Mouse (Mus musculus) forebrain, embryonic 12.5 days (tissue): ENCODE measurements around the gene Sema5a. TPM values are rescaled to one million over a fixed set of nuclear protein-coding genes. Genes with fewer than 3 reads are reported as not detected.
A peak's percentile ranks its signal among the peaks of the same experiment; 100 is the strongest.

Experiments used
- ATAC-seq: fragments of 200-750 bp; cut with Nextera tagmentation; 2 replicates; pipeline ENCODE4 v1.8.0; 2017; ENCODE audit warnings: moderate TSS enrichment; ENCODE audit not compliant: low FRiP score
- H3K27ac ChIP-seq: fragments of 300-500 bp; sonication (generic); 2 replicates; pipeline ENCODE4 v1.5.1; 2016; ENCODE audit warnings: mild to moderate bottlenecking
- H3K27me3 ChIP-seq: fragments of 300-500 bp; sonication (generic); 2 replicates; pipeline ENCODE4 v1.6.1; 2016; ENCODE audit warnings: mild to moderate bottlenecking
- H3K36me3 ChIP-seq: fragments of 300-500 bp; sonication (generic); replicated peaks from 2 replicates; pipeline ENCODE4 v1.6.1; 2016; ENCODE audit warnings: mild to moderate bottlenecking
- H3K4me1 ChIP-seq: fragments of 300-500 bp; sonication (generic); 2 replicates; pipeline ENCODE4 v1.6.1; 2016
- H3K4me2 ChIP-seq: fragments of 300-500 bp; sonication (generic); 2 replicates; pipeline ENCODE4 v1.6.1; 2016; ENCODE audit warnings: mild to moderate bottlenecking, moderate library complexity
- H3K4me3 ChIP-seq: fragments of 300-500 bp; sonication (generic); replicated peaks from 2 replicates; pipeline ENCODE4 v1.5.1; 2016; ENCODE audit warnings: mild to moderate bottlenecking
- H3K9ac ChIP-seq: fragments of 300-500 bp; sonication (generic); 2 replicates; pipeline ENCODE4 v1.6.1; 2016; ENCODE audit warnings: mild to moderate bottlenecking
- H3K9me3 ChIP-seq: fragments of 300-500 bp; sonication (generic); 2 replicates; pipeline ENCODE4 v1.6.1; 2016
- WGBS: fragments of 180-500 bp; shearing (Covaris S2); methylation state at CpG from one replicate; pipeline ENCODE4 v1.1.7; 2016; 5-methylcytosine and 5-hydroxymethylcytosine counted together
- polyA plus RNA-seq: library from polyadenylated mRNA; unstranded; fragments of >200 nt; fragmentation: Nextera tagmentation; extraction: Ambion mirVana; gene quantifications from 2 replicates; pipeline ENCODE4 v1.2.1, GENCODE M21; 2016

Sema5a gene
- polyA plus RNA-seq, 1 experiment from 2014 or later: 20.7 TPM

- H3K4me1 ChIP-seq: no peaks in the 10 kb centered on the region
- H3K36me3 ChIP-seq: no peaks in the 10 kb centered on the region
- no peak overlapping the region for H3K9ac ChIP-seq
- no peak overlapping the region for H3K4me2 ChIP-seq
- no peaks in the 10 kb centered on the region for H3K9me3 ChIP-seq
- H3K27me3 ChIP-seq: no peaks in the 10 kb centered on the region
- no peak overlapping the region for H3K27ac ChIP-seq
- no peak for ATAC-seq
- H3K4me3 ChIP-seq: no peak overlapping the region
- 47% methylated on average over 3 of the region's 3 CpGs for WGBS
Measured at GRCm38 (mm10) chr15:32545455-32545854, 300.8 kb downstream of the Sema5a start.

- Histone ChIP-seq H3K36me3 (no peaks in the 10 kb centered on the region), H3K27me3 (no peaks in the 10 kb centered on the region), H3K9me3 (no peaks in the 10 kb centered on the region), H3K9ac (no peak overlapping the region), H3K4me1 (no peaks in the 10 kb centered on the region), H3K4me2 (no peak overlapping the region), H3K4me3 (no peak overlapping the region), H3K27ac (no peak overlapping the region)
- WGBS: 83% methylated on average over 7 of the region's 7 CpGs
- no peak for ATAC-seq
Measured at GRCm38 (mm10) chr15:32546746-32547145, 302.1 kb downstream of the Sema5a start.

GRCm38 (mm10) chr15:32558925-32559324 is 314.3 kb downstream of the Sema5a start:
- H3K4me2 ChIP-seq: no peak overlapping the region
- no peak overlapping the region for H3K4me3 ChIP-seq
- ATAC-seq: no peak
- no peak overlapping the region for H3K27ac ChIP-seq
- H3K9ac ChIP-seq: no peak overlapping the region
- 100% methylated on average over 2 of the region's 2 CpGs for WGBS
- H3K36me3 ChIP-seq: no peaks in the 10 kb centered on the region
- no peaks in the 10 kb centered on the region for H3K4me1 ChIP-seq
- H3K27me3 ChIP-seq: no peaks in the 10 kb centered on the region
- H3K9me3 ChIP-seq: no peaks in the 10 kb centered on the region

- WGBS: 65% methylated on average over 6 of the region's 6 CpGs
- no peak for ATAC-seq
- no peak overlapping the region for H3K27ac ChIP-seq
- H3K9me3 ChIP-seq: no peaks in the 10 kb centered on the region
- no peak overlapping the region for H3K4me2 ChIP-seq
- H3K36me3 ChIP-seq: no peaks in the 10 kb centered on the region
- peaks cover 12% of the 10 kb centered on the region for H3K27me3 ChIP-seq
- H3K4me3 ChIP-seq: no peak overlapping the region
- no peaks in the 10 kb centered on the region for H3K4me1 ChIP-seq
- H3K9ac ChIP-seq: no peak overlapping the region
Measured at GRCm38 (mm10) chr15:32562600-32562999, 318.0 kb downstream of the Sema5a start.

GRCm38 (mm10) chr15:32568181-32568857 is 323.7 kb downstream of the Sema5a start:
- no peaks in the 10 kb centered on the region for H3K36me3 ChIP-seq
- no peak overlapping the region for H3K4me3 ChIP-seq
- H3K4me1 ChIP-seq: peaks cover 7% of the 10 kb centered on the region
- peaks cover 20% of the 10 kb centered on the region for H3K27me3 ChIP-seq
- H3K9ac ChIP-seq: no peak overlapping the region
- peak; percentile 14; the same call in 1 of the 2 replicates for ATAC-seq
- 40% methylated on average over 3 of the region's 3 CpGs for WGBS
- peak overlapping the region; percentile 59; the same call in 1 of the 2 replicates for H3K27ac ChIP-seq
- no peaks in the 10 kb centered on the region for H3K9me3 ChIP-seq
- H3K4me2 ChIP-seq: 0 out of 2 replicates have a peak overlapping the region, but pooled peaks have one; percentile 2

- Histone ChIP-seq H3K36me3 (no peaks in the 10 kb centered on the region), H3K4me3 (no peak overlapping the region), H3K4me2 (0 out of 2 replicates have a peak overlapping the region, but pooled peaks have one; percentile 2), H3K9ac (no peak overlapping the region), H3K4me1 (peaks cover 7% of the 10 kb centered on the region), H3K9me3 (no peaks in the 10 kb centered on the region), H3K27ac (peak overlapping the region; percentile 59; the same call in 1 of the 2 replicates), H3K27me3 (peaks cover 20% of the 10 kb centered on the region)
- WGBS: 12% methylated on average over 6 of the region's 6 CpGs
- peak; percentile 94 for ATAC-seq
Measured at GRCm38 (mm10) chr15:32568858-32569387, 324.3 kb downstream of the Sema5a start.

GRCm38 (mm10) chr15:32574327-32574726 is 329.7 kb downstream of the Sema5a start:
- Histone ChIP-seq H3K9me3 (no peaks in the 10 kb centered on the region), H3K4me2 (no peak overlapping the region), H3K36me3 (no peaks in the 10 kb centered on the region), H3K27me3 (peaks cover 8% of the 10 kb centered on the region), H3K27ac (no peak overlapping the region), H3K4me1 (no peaks in the 10 kb centered on the region), H3K4me3 (no peak overlapping the region), H3K9ac (no peak overlapping the region)
- WGBS: 91% methylated on average over 6 of the region's 6 CpGs
- no peak for ATAC-seq

GRCm38 (mm10) chr15:32575212-32575611 is 330.6 kb downstream of the Sema5a start:
- H3K27me3 ChIP-seq: peaks cover 4% of the 10 kb centered on the region
- no peaks in the 10 kb centered on the region for H3K4me1 ChIP-seq
- no peak overlapping the region for H3K27ac ChIP-seq
- H3K4me2 ChIP-seq: no peak overlapping the region
- no peaks in the 10 kb centered on the region for H3K36me3 ChIP-seq
- no peak for ATAC-seq
- no peaks in the 10 kb centered on the region for H3K9me3 ChIP-seq
- H3K9ac ChIP-seq: no peak overlapping the region
- 90% methylated on average over 2 of the region's 2 CpGs for WGBS
- no peak overlapping the region for H3K4me3 ChIP-seq

GRCm38 (mm10) chr15:32579351-32579750 is 334.7 kb downstream of the Sema5a start:
- no peak overlapping the region for H3K4me2 ChIP-seq
- H3K27me3 ChIP-seq: no peaks in the 10 kb centered on the region; the same call in 1 of the 2 replicates
- no peak for ATAC-seq
- no peak overlapping the region for H3K4me3 ChIP-seq
- no peaks in the 10 kb centered on the region for H3K36me3 ChIP-seq
- WGBS: 91% methylated on average over 4 of the region's 4 CpGs
- no peak overlapping the region for H3K27ac ChIP-seq
- no peak overlapping the region for H3K9ac ChIP-seq
- H3K4me1 ChIP-seq: no peaks in the 10 kb centered on the region
- no peaks in the 10 kb centered on the region for H3K9me3 ChIP-seq

- Histone ChIP-seq H3K4me2 (no peak overlapping the region), H3K9ac (no peak overlapping the region), H3K27me3 (no peaks in the 10 kb centered on the region), H3K4me3 (no peak overlapping the region), H3K9me3 (no peaks in the 10 kb centered on the region), H3K36me3 (no peaks in the 10 kb centered on the region), H3K4me1 (no peaks in the 10 kb centered on the region), H3K27ac (no peak overlapping the region)
- ATAC-seq: no peak
- 97% methylated on average over 1 of the region's 1 CpGs for WGBS
Measured at GRCm38 (mm10) chr15:32590641-32591040, 346.0 kb downstream of the Sema5a start.

GRCm38 (mm10) chr15:32593746-32594145 is 349.1 kb downstream of the Sema5a start:
- no peaks in the 10 kb centered on the region for H3K9me3 ChIP-seq
- no peak overlapping the region for H3K4me2 ChIP-seq
- H3K9ac ChIP-seq: no peak overlapping the region
- no peak overlapping the region for H3K4me3 ChIP-seq
- WGBS: 92% methylated on average over 5 of the region's 5 CpGs
- peaks cover 14% of the 10 kb centered on the region for H3K4me1 ChIP-seq
- no peak overlapping the region for H3K27ac ChIP-seq
- no peaks in the 10 kb centered on the region for H3K36me3 ChIP-seq
- ATAC-seq: no peak
- no peaks in the 10 kb centered on the region for H3K27me3 ChIP-seq

GRCm38 (mm10) chr15:32596574-32596973 is 352.0 kb downstream of the Sema5a start:
- WGBS: 85% methylated on average over 6 of the region's 6 CpGs
- ATAC-seq: no peak
- Histone ChIP-seq H3K4me2 (no peak overlapping the region), H3K9ac (no peak overlapping the region), H3K27ac (no peak overlapping the region), H3K4me1 (peaks cover 14% of the 10 kb centered on the region), H3K4me3 (no peak overlapping the region), H3K27me3 (no peaks in the 10 kb centered on the region), H3K36me3 (no peaks in the 10 kb centered on the region), H3K9me3 (no peaks in the 10 kb centered on the region)

- no peaks in the 10 kb centered on the region for H3K9me3 ChIP-seq
- H3K4me2 ChIP-seq: no peak overlapping the region
- ATAC-seq: peak; percentile 74; the same call in 1 of the 2 replicates
- 27% methylated on average over 3 of the region's 3 CpGs for WGBS
- no peak overlapping the region for H3K4me3 ChIP-seq
- no peak overlapping the region for H3K9ac ChIP-seq
- no peak overlapping the region for H3K27ac ChIP-seq
- H3K36me3 ChIP-seq: no peaks in the 10 kb centered on the region
- H3K4me1 ChIP-seq: peaks cover 14% of the 10 kb centered on the region
- no peaks in the 10 kb centered on the region for H3K27me3 ChIP-seq
Measured at GRCm38 (mm10) chr15:32597189-32597588, 352.6 kb downstream of the Sema5a start.
